Mouse (Mus musculus) bone marrow macrophage, adult 2 months (primary cell): Measurements from ENCODE around the gene Gm20388.

ENCODE experiments used
- CTCF ChIP-seq: IDR thresholded peaks from 2 replicates; pipeline ENCODE4 v1.5.1; 2012; ENCODE audit warnings: low read depth, mild to moderate bottlenecking, low read length, moderate library complexity
- POLR2A ChIP-seq: IDR thresholded peaks from 2 replicates; pipeline ENCODE4 v1.6.1; 2012; ENCODE audit warnings: mild to moderate bottlenecking, low read depth, low read length, borderline replicate concordance

GRCm38 (mm10) chr8:124232280-124232600, 4321.6 kb downstream of the Gm20388 start:
- no peak for TF ChIP-seq CTCF
- TF ChIP-seq POLR2A, result no peak
